Comparison of ENCODE assay signal across 8 mouse cellular contexts in genomic region chr7:19257390-19258022, GRCm38 (mm10). TPM values are rescaled to one million over a fixed set of nuclear protein-coding genes. Genes with fewer than 3 reads are reported as not detected.
DNase-seq lines count a peak whose midpoint lies in the region; ATAC-seq lines count a peak whose summit lies in the region.

No protein-coding gene starts in this region.

- no peaks in the 10 kb centered on the region for H3K9me3 ChIP-seq in forebrain, embryonic 11.5 days (ENCODE audit: control insufficient read depth, low read length)
- H3K9me3 ChIP-seq in lung, embryonic 15.5 days = no peaks in the 10 kb centered on the region

- 34% methylated on average over 11 of the region's 11 CpGs for WGBS in forebrain, embryonic 11.5 days
- 34% methylated on average over 11 of the region's 11 CpGs for WGBS in lung, embryonic 15.5 days

- peaks cover 3% of the 10 kb centered on the region; the same call in 1 of the 2 replicates for H3K36me3 ChIP-seq in forebrain, embryonic 11.5 days (ENCODE audit: control insufficient read depth, insufficient read depth, low read length)
- H3K36me3 ChIP-seq in lung, embryonic 15.5 days = peaks cover 80% of the 10 kb centered on the region

- intact Hi-C loops in heart, postnatal 10 days (cut with DNase I) = no loop called here

- H3K27ac ChIP-seq in forebrain, embryonic 11.5 days (ENCODE audit: low read depth, low read length) = no peak overlapping the region
- 0 out of 2 replicates have a peak overlapping the region, but pooled peaks have one; percentile 1 for H3K27ac ChIP-seq in lung, embryonic 15.5 days

- no peak overlapping the region for H3K4me3 ChIP-seq in forebrain, embryonic 11.5 days (ENCODE audit: low read depth, low read length)
- no peak overlapping the region for H3K4me3 ChIP-seq in lung, embryonic 15.5 days

- ATAC-seq in forebrain, embryonic 11.5 days (replicated peaks; ENCODE audit: low FRiP score) = peak; percentile 75
- ATAC-seq in lung, embryonic 15.5 days (ENCODE audit: borderline replicate concordance, extremely low read depth, low FRiP score, low TSS enrichment) = peak; percentile 82
- peak; percentile 43; the same call in 1 of the 2 replicates for ATAC-seq in neutrophil, adult 5-6 weeks (ENCODE audit: extremely low read depth, insufficient number of reproducible peaks, low FRiP score, poor library complexity, severe bottlenecking)

- no peaks in the 10 kb centered on the region for H3K27me3 ChIP-seq in forebrain, embryonic 11.5 days (ENCODE audit: control insufficient read depth, insufficient read depth, low read length)
- no peaks in the 10 kb centered on the region for H3K27me3 ChIP-seq in lung, embryonic 15.5 days

- 0 out of 2 replicates have a peak overlapping the region, but pooled peaks have one; percentile 1 for H3K4me2 ChIP-seq in forebrain, embryonic 11.5 days (ENCODE audit: low read depth, low read length, severe bottlenecking)
- no peak overlapping the region for H3K4me2 ChIP-seq in lung, embryonic 15.5 days

- no peak overlapping the region for H3K9ac ChIP-seq in forebrain, embryonic 11.5 days (ENCODE audit: low read length)
- H3K9ac ChIP-seq in lung, embryonic 15.5 days = no peak overlapping the region

- DNase-seq in urinary bladder, adult 2 months (ENCODE audit: low spot score) = peak; percentile 33
- DNase-seq in urinary bladder, adult 18-20 months (ENCODE audit: low spot score in 2 of 2) = no peak
- peak; percentile 75 for DNase-seq in forebrain, embryonic 11.5 days (ENCODE audit: low spot score)
- peak; percentile 71 to 76 for DNase-seq in heart, postnatal 10 days
- DNase-seq in kidney, postnatal 25 days = peak; percentile 83 to 89
- no peak for DNase-seq in B cell, adult 2 months

- H3K4me1 ChIP-seq in forebrain, embryonic 11.5 days (replicated peaks; ENCODE audit: control insufficient read depth, insufficient read depth, low read length) = no peaks in the 10 kb centered on the region
- 0 out of 2 replicates have a peak, but pooled peaks cover 3% of the 10 kb centered on the region for H3K4me1 ChIP-seq in lung, embryonic 15.5 days

RNA-seq across cellular contexts. Expression of gene Vasp, which starts 14.1 kb away (rescaled TPM):
- polyA plus RNA-seq in urinary bladder, adult 2 months (2012; rRNA removed) = 133 and 146 TPM in 2 replicates
- polyA plus RNA-seq in forebrain, embryonic 11.5 days (2014; fragmentation: Nextera tagmentation; extraction: Ambion mirVana) = 52.8 and 53.0 TPM in 2 replicates
- total RNA-seq in heart, postnatal 10 days (2021) = 10 to 100 TPM; 84.0 to 98.6 TPM
- 115 TPM in 2 replicates for polyA plus RNA-seq in lung, embryonic 15.5 days (2015; fragmentation: Nextera tagmentation; extraction: Ambion mirVana)
- 400 and 419 TPM in 2 replicates for total RNA-seq in neutrophil, adult 5-6 weeks (2017)

RNA-seq across cellular contexts. Expression of gene Ppm1n, which starts 22.4 kb away (rescaled TPM):
- polyA plus RNA-seq in urinary bladder, adult 2 months (2012; rRNA removed) = 0.04 and 0.29 TPM in 2 replicates
- 0.44 TPM in 1 of 2 replicates, not detected in the other for polyA plus RNA-seq in forebrain, embryonic 11.5 days (2014; fragmentation: Nextera tagmentation; extraction: Ambion mirVana)
- total RNA-seq in heart, postnatal 10 days (2021) = under 1 TPM in 1 of 2 experiments, not detected in 1; 0.67 TPM
- not detected in 2 replicates for polyA plus RNA-seq in lung, embryonic 15.5 days (2015; fragmentation: Nextera tagmentation; extraction: Ambion mirVana)
- total RNA-seq in neutrophil, adult 5-6 weeks (2017) = not detected in 2 replicates

RNA-seq across cellular contexts. Expression of gene Rtn2, which starts 24.9 kb away (rescaled TPM):
- polyA plus RNA-seq in urinary bladder, adult 2 months (2012; rRNA removed) = 36.2 and 45.7 TPM in 2 replicates
- 47.3 and 54.7 TPM in 2 replicates for polyA plus RNA-seq in forebrain, embryonic 11.5 days (2014; fragmentation: Nextera tagmentation; extraction: Ambion mirVana)
- 10 to 100 TPM; 67.9 to 82.8 TPM for total RNA-seq in heart, postnatal 10 days (2021)
- polyA plus RNA-seq in lung, embryonic 15.5 days (2015; fragmentation: Nextera tagmentation; extraction: Ambion mirVana) = 10.6 and 11.4 TPM in 2 replicates
- not detected in 2 replicates for total RNA-seq in neutrophil, adult 5-6 weeks (2017)

RNA-seq across cellular contexts. Expression of gene Opa3, which starts 29.4 kb away (rescaled TPM):
- polyA plus RNA-seq in urinary bladder, adult 2 months (2012; rRNA removed) = 18.1 and 19.4 TPM in 2 replicates
- polyA plus RNA-seq in forebrain, embryonic 11.5 days (2014; fragmentation: Nextera tagmentation; extraction: Ambion mirVana) = 54.1 and 59.8 TPM in 2 replicates
- 10 to 100 TPM; 53.4 to 57.7 TPM for total RNA-seq in heart, postnatal 10 days (2021)
- 33.2 and 34.6 TPM in 2 replicates for polyA plus RNA-seq in lung, embryonic 15.5 days (2015; fragmentation: Nextera tagmentation; extraction: Ambion mirVana)
- total RNA-seq in neutrophil, adult 5-6 weeks (2017) = 12.5 and 15.3 TPM in 2 replicates

RNA-seq across cellular contexts. Expression of gene Gpr4, which starts 45.2 kb away (rescaled TPM):
- polyA plus RNA-seq in urinary bladder, adult 2 months (2012; rRNA removed) = 13.5 and 14.3 TPM in 2 replicates
- 1.6 and 2.5 TPM in 2 replicates for polyA plus RNA-seq in forebrain, embryonic 11.5 days (2014; fragmentation: Nextera tagmentation; extraction: Ambion mirVana)
- 10 to 100 TPM; 11.4 to 11.8 TPM for total RNA-seq in heart, postnatal 10 days (2021)
- polyA plus RNA-seq in lung, embryonic 15.5 days (2015; fragmentation: Nextera tagmentation; extraction: Ambion mirVana) = 2.2 TPM in 2 replicates
- 0.37 TPM in 1 of 2 replicates, not detected in the other for total RNA-seq in neutrophil, adult 5-6 weeks (2017)

Comparison
In these comparisons a context has a peak if more than half of its experiments do, and no peak if none do; other contexts are left out.
1. DNase-seq: peak in urinary bladder, adult 2 months (single experiment), forebrain, embryonic 11.5 days (single experiment), heart, postnatal 10 days (2 of 2) and kidney, postnatal 25 days (2 of 2); none in urinary bladder, adult 18-20 months (0 of 2) and B cell, adult 2 months (0 of 2).
2. Peak in every context shown above with its lines, with median percentiles within 50 percentile points of each other: ATAC-seq.